Mouse (Mus musculus) B cell, adult 2 months (primary cell): ENCODE data around the gene Sema4f.
A peak's percentile ranks its signal among the peaks of the same experiment; 100 is the strongest.

Source experiments
- DNase-seq, 2 experiments: peaks; one replicate each; pipeline ENCODE4 v3.0.0; 2022

The Sema4f gene

GRCm38 (mm10) chr6:82939167-82939912 is at the start of gene Sema4f:
Gene Sema4f, minus strand, starts transcription at chr6:82939769.
- peak; percentile 28 to 39 for DNase-seq

GRCm38 (mm10) chr6:82987411-82987971 is 47.9 kb upstream of the Sema4f start:
- no peak for DNase-seq

GRCm38 (mm10) chr6:82971031-82971430 is 31.5 kb upstream of the Sema4f start:
- DNase-seq: peak; percentile 43 to 44

- DNase-seq: no peak
Measured at GRCm38 (mm10) chr6:82969249-82970084, 29.9 kb upstream of the Sema4f start.

- no peak for DNase-seq
Measured at GRCm38 (mm10) chr6:82961664-82962063, 22.1 kb upstream of the Sema4f start.

- DNase-seq: no peak
Measured at GRCm38 (mm10) chr6:82956553-82957251, 17.1 kb upstream of the Sema4f start.

GRCm38 (mm10) chr6:82946651-82947050 is 7.1 kb upstream of the Sema4f start, which contains the start of gene M1ap:
Gene M1ap, plus strand, starts transcription at chr6:82946902.
- DNase-seq: no peak

GRCm38 (mm10) chr6:82945750-82946149 is 6.2 kb upstream of the Sema4f start:
- DNase-seq: peak in 1 of 2 experiments; percentile 12

GRCm38 (mm10) chr6:82940765-82941164 is 1.2 kb upstream of the Sema4f start:
- no peak for DNase-seq

GRCm38 (mm10) chr6:82934616-82935230 is 4.8 kb downstream of the Sema4f start:
- DNase-seq: no peak

GRCm38 (mm10) chr6:82927617-82928016 is 12.0 kb downstream of the Sema4f start:
- DNase-seq: no peak

- DNase-seq: no peak
Measured at GRCm38 (mm10) chr6:82926528-82926927, 13.0 kb downstream of the Sema4f start.

- no peak for DNase-seq
Measured at GRCm38 (mm10) chr6:82926106-82926505, 13.5 kb downstream of the Sema4f start.

- no peak for DNase-seq
Measured at GRCm38 (mm10) chr6:82925005-82925404, 14.6 kb downstream of the Sema4f start.

GRCm38 (mm10) chr6:82921426-82922224 is 17.9 kb downstream of the Sema4f start:
- DNase-seq: no peak

GRCm38 (mm10) chr6:82919520-82919919 is 20.0 kb downstream of the Sema4f start:
- DNase-seq: no peak

- DNase-seq: no peak
Measured at GRCm38 (mm10) chr6:82918371-82918770, 21.2 kb downstream of the Sema4f start.

- peak; percentile 58 to 64 for DNase-seq
Measured at GRCm38 (mm10) chr6:82917778-82918129, 21.8 kb downstream of the Sema4f start.

- DNase-seq: no peak
Measured at GRCm38 (mm10) chr6:82917076-82917777, 22.3 kb downstream of the Sema4f start.

- DNase-seq: no peak
Measured at GRCm38 (mm10) chr6:82916459-82916858, 23.1 kb downstream of the Sema4f start.

GRCm38 (mm10) chr6:82915889-82916288 is 23.7 kb downstream of the Sema4f start:
- peak; percentile 78 to 80 for DNase-seq
